Mouse (Mus musculus): ENCODE results near the gene Mndal. TPM values are rescaled to one million over a fixed set of nuclear protein-coding genes. Genes with fewer than 3 reads are reported as not detected.

The Mndal gene
- total RNA-seq, 2 experiments from 2014 or later: 254 to 361 TPM

Other genes starting within 250 kb of the Mndal start
- gene Ifi207, start 200.7 kb downstream of the Mndal start, total RNA-seq (2015): 162 and 188 TPM in 2 replicates
- 66.9 and 70.4 TPM in 2 replicates for gene Ifi207, start 200.7 kb downstream of the Mndal start, total RNA-seq (2017)
- 135 and 165 TPM in 2 replicates for gene Ifi204, start 175.5 kb downstream of the Mndal start, total RNA-seq (2015)
- 256 and 281 TPM in 2 replicates for gene Ifi204, start 175.5 kb downstream of the Mndal start, total RNA-seq (2017)
- gene Ifi211, start 29.4 kb downstream of the Mndal start, total RNA-seq (2015): 165 and 182 TPM in 2 replicates
- 234 and 254 TPM in 2 replicates for gene Ifi211, start 29.4 kb downstream of the Mndal start, total RNA-seq (2017)
- 263 and 285 TPM in 2 replicates for gene Ifi203, start 181 bp upstream of the Mndal start, total RNA-seq (2015)
- 122 and 154 TPM in 2 replicates for gene Ifi203, start 181 bp upstream of the Mndal start, total RNA-seq (2017)
- not detected in 2 replicates for gene Ifi202b, start 40.3 kb upstream of the Mndal start, total RNA-seq (2015)
- gene Ifi202b, start 40.3 kb upstream of the Mndal start, total RNA-seq (2017): not detected in 2 replicates
- 33.5 and 35.2 TPM in 2 replicates for gene Ifi205, start 89.3 kb upstream of the Mndal start, total RNA-seq (2015)
- gene Ifi205, start 89.3 kb upstream of the Mndal start, total RNA-seq (2017): 25.3 and 27.3 TPM in 2 replicates
- gene Olfr433, start 98.2 kb upstream of the Mndal start, total RNA-seq (2015): 0.51 and 0.73 TPM in 2 replicates
- gene Olfr433, start 98.2 kb upstream of the Mndal start, total RNA-seq (2017): 0.22 and 0.49 TPM in 2 replicates
- 0.30 and 0.71 TPM in 2 replicates for gene Olfr432, start 106.7 kb upstream of the Mndal start, total RNA-seq (2015)
- 0.29 TPM in 1 of 2 replicates, not detected in the other for gene Olfr432, start 106.7 kb upstream of the Mndal start, total RNA-seq (2017)
- not detected in 2 replicates for gene Olfr430, start 124.1 kb upstream of the Mndal start, total RNA-seq (2015)
- not detected in 2 replicates for gene Olfr430, start 124.1 kb upstream of the Mndal start, total RNA-seq (2017)
- gene Olfr429, start 141.8 kb upstream of the Mndal start, total RNA-seq (2015): not detected in 2 replicates
- not detected in 2 replicates for gene Olfr429, start 141.8 kb upstream of the Mndal start, total RNA-seq (2017)
- not detected in 2 replicates for gene Olfr427, start 154.4 kb upstream of the Mndal start, total RNA-seq (2015)
- gene Olfr427, start 154.4 kb upstream of the Mndal start, total RNA-seq (2017): not detected in 2 replicates
- gene Olfr231, start 178.7 kb upstream of the Mndal start, total RNA-seq (2015): not detected in 2 replicates
- not detected in 2 replicates for gene Olfr231, start 178.7 kb upstream of the Mndal start, total RNA-seq (2017)
- not detected in 2 replicates for gene Olfr424, start 189.0 kb upstream of the Mndal start, total RNA-seq (2015)
- gene Olfr424, start 189.0 kb upstream of the Mndal start, total RNA-seq (2017): not detected in 2 replicates
- gene Olfr420, start 213.1 kb upstream of the Mndal start, total RNA-seq (2015): not detected in 2 replicates
- gene Olfr420, start 213.1 kb upstream of the Mndal start, total RNA-seq (2017): not detected in 2 replicates
- 1.1 and 1.3 TPM in 2 replicates for gene Spta1, start 230.3 kb upstream of the Mndal start, total RNA-seq (2015)
- 2.7 and 5.9 TPM in 2 replicates for gene Spta1, start 230.3 kb upstream of the Mndal start, total RNA-seq (2017)